Mouse (Mus musculus) midbrain, postnatal 0 days (tissue): ENCODE data around the gene Arfgap3. TPM values are rescaled to one million over a fixed set of nuclear protein-coding genes. Genes with fewer than 3 reads are reported as not detected.

Experiments
- ATAC-seq: fragments of 200-750 bp; cut with Nextera tagmentation; 2 replicates; pipeline ENCODE4 v1.8.0; 2017; ENCODE audit warnings: moderate number of reproducible peaks, mild to moderate bottlenecking, moderate TSS enrichment, moderate library complexity; ENCODE audit not compliant: low FRiP score
- DNase-seq: peaks from one replicate; pipeline ENCODE4 v3.0.0-alpha.2; 2015; ENCODE audit warnings: low spot score
- H3K27ac ChIP-seq: fragments of 300-500 bp; sonication (generic); 2 replicates; pipeline ENCODE4 v1.5.1; 2014; ENCODE audit warnings: low read depth, mild to moderate bottlenecking, low read length, mixed read lengths
- H3K27me3 ChIP-seq: fragments of 300-500 bp; sonication (generic); 2 replicates; pipeline ENCODE4 v1.6.1; 2014; ENCODE audit warnings: low read length, control low read depth, mixed read lengths; ENCODE audit not compliant: insufficient read depth
- H3K36me3 ChIP-seq: fragments of 300-500 bp; sonication (generic); 2 replicates; pipeline ENCODE4 v1.6.1; 2014; ENCODE audit warnings: low read length, control low read depth, mixed read lengths; ENCODE audit not compliant: insufficient read depth
- H3K4me1 ChIP-seq: fragments of 300-500 bp; sonication (generic); 2 replicates; pipeline ENCODE4 v1.6.1; 2014; ENCODE audit warnings: mild to moderate bottlenecking, control low read depth, antibody characterized with exemption, low read length, mixed read lengths; ENCODE audit not compliant: insufficient read depth
- H3K4me2 ChIP-seq: fragments of 300-500 bp; sonication (generic); 2 replicates; pipeline ENCODE4 v1.6.1; 2014; ENCODE audit warnings: low read depth, mild to moderate bottlenecking, low read length, mixed read lengths; ENCODE audit not compliant: poor library complexity, severe bottlenecking
- H3K4me3 ChIP-seq: fragments of 300-500 bp; sonication (generic); 2 replicates; pipeline ENCODE4 v1.5.1; 2014; ENCODE audit warnings: low read depth, mild to moderate bottlenecking, low read length, moderate library complexity
- H3K9ac ChIP-seq: fragments of 300-500 bp; sonication (generic); replicated peaks from 2 replicates; pipeline ENCODE4 v1.6.1; 2014; ENCODE audit warnings: mild to moderate bottlenecking, low read length, moderate library complexity, mixed read lengths; ENCODE audit not compliant: poor library complexity, severe bottlenecking
- H3K9me3 ChIP-seq: fragments of 300-500 bp; sonication (generic); 2 replicates; pipeline ENCODE4 v1.6.1; 2016; ENCODE audit warnings: low read length, control low read depth
- CTCF ChIP-seq: IDR thresholded peaks from 2 replicates; pipeline ENCODE4 v1.5.1; 2016; ENCODE audit warnings: antibody characterized with exemption, mild to moderate bottlenecking
- WGBS: fragments of 180-500 bp; shearing (Covaris S2); extraction: QIAGEN DNeasy Blood & Tissue Kit; methylation state at CpG from one replicate; pipeline ENCODE4 v1.1.7; 2014; 5-methylcytosine and 5-hydroxymethylcytosine counted together
- polyA plus RNA-seq: library from polyadenylated mRNA; unstranded; fragments of >200 nt; fragmentation: Nextera tagmentation; extraction: Ambion mirVana; gene quantifications from 2 replicates; pipeline ENCODE4 v1.2.1, GENCODE M21; 2015
- total RNA-seq: library from RNA; depleted of rRNA; stranded (reverse); fragments of >200 nt; gene quantifications from 2 replicates; pipeline ENCODE4 v1.2.3, GENCODE M21; 2014

The Arfgap3 gene
- total and polyA plus RNA-seq, 2 experiments from 2014 or later, result 36.8 to 44.0 TPM

DNA sequence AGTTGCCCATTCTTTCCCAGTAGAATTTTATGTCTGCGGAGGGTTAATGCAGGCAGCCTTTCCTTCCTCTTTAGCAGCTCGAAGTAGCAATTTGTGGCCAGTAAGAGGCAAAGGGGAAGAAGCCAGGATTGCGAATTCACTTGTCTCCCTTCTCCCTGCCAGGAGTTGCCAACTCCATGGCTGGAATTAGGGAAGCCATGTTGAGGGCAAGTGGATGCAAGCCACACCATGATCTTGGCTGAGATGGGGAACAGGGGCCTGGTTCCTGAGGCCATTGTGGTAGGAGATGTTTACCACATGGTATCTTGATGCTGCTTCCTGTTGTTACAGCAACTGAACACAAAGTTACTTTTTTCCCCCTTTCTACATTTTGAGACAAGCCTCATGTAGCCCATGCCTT is 55.1 kb downstream of the Arfgap3 start:
- H3K4me2 ChIP-seq, result no peak overlapping the region
- H3K4me3 ChIP-seq, result no peak overlapping the region
- H3K27ac ChIP-seq, result no peak overlapping the region
- no peaks in the 10 kb centered on the region for H3K9me3 ChIP-seq
- TF ChIP-seq CTCF, result no peak
- no peaks in the 10 kb centered on the region for H3K4me1 ChIP-seq
- H3K36me3 ChIP-seq, result 0 out of 2 replicates have a peak, but pooled peaks cover 2% of the 10 kb centered on the region
- ATAC-seq (no peak), DNase-seq (no peak)
- H3K9ac ChIP-seq, result no peak overlapping the region
- H3K27me3 ChIP-seq, result no peaks in the 10 kb centered on the region
- 85% methylated on average over 3 of the region's 3 CpGs for WGBS

DNA sequence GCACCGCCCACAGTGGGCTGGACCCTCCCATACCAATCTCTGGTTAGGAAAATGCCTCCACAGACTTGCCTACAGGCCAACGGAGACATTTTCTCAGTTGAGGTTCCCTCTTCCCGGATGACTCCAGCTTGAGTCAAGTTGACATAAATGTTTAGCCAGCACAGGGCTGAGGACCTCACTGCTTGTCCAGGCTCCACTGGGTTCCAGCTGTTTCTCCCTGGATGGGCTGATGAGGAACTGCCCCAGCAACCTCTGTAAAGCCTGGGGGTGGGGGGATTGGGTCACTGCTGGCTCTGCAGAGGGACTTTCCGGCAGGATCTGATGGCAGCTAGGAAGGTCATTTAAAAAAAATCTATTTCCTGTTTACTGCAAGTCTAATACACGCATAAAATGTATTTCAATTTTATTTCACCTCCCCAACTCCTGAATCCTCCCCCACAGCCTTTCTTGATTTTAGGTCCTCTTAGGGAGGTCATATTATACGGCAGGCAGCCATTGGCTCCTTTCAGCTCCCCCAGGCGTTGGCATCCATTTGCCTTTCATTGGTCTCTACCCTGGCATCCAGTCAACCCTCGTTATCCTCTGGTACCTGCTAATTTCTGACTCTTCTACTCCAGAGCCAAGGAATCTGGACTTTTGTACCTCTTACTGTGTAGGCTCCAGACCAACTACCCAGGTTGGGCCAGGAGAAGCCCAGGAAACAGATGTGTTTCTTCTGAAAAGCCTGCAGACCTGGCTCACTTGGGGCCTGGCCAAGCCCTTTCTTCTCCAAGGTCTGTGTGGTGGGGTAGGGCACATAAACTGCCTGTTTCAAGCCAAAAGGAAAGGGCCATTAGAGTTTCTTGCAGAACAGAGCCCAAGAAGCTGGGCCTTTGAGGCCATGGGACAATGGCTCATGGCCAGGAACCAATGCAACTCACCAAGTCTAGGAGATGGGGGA is 56.1 kb downstream of the Arfgap3 start:
- ATAC-seq, result no peak
- H3K4me2 ChIP-seq, result no peak overlapping the region
- H3K36me3 ChIP-seq, result no peaks in the 10 kb centered on the region
- H3K9ac ChIP-seq, result no peak overlapping the region
- no peaks in the 10 kb centered on the region for H3K4me1 ChIP-seq
- 82% methylated on average over 8 of the region's 8 CpGs for WGBS
- H3K4me3 ChIP-seq, result no peak overlapping the region
- no peaks in the 10 kb centered on the region for H3K27me3 ChIP-seq
- H3K9me3 ChIP-seq, result no peaks in the 10 kb centered on the region
- no peak for TF ChIP-seq CTCF
- DNase-seq, result peak; percentile 27
- no peak overlapping the region for H3K27ac ChIP-seq

DNA sequence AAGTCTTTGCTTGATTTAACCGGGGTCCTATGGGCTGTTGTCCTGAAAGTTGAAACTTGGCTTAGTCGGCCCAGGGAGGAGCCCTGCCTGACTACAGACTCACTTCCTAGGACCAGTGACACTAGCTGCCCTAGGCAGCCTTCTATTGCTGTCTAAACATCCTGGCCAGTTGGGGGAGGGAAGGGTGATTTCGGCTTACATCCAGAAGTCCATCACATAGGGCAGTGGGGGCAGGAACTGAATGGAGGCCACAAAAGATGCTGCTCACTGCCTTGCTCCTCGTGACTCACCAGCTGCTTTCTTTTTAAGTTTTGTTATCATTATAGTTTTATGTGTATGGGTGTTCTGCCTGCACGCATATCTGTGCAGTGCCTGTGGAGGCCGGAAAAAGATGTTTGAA is 56.9 kb downstream of the Arfgap3 start:
- Histone ChIP-seq H3K9me3 (no peaks in the 10 kb centered on the region), H3K36me3 (no peaks in the 10 kb centered on the region), H3K9ac (no peak overlapping the region), H3K4me3 (no peak overlapping the region), H3K27ac (no peak overlapping the region), H3K4me2 (no peak overlapping the region), H3K4me1 (no peaks in the 10 kb centered on the region), H3K27me3 (no peaks in the 10 kb centered on the region)
- 79% methylated on average over 6 of the region's 6 CpGs for WGBS
- ATAC-seq, result no peak
- TF ChIP-seq CTCF, result no peak
- DNase-seq, result no peak

DNA sequence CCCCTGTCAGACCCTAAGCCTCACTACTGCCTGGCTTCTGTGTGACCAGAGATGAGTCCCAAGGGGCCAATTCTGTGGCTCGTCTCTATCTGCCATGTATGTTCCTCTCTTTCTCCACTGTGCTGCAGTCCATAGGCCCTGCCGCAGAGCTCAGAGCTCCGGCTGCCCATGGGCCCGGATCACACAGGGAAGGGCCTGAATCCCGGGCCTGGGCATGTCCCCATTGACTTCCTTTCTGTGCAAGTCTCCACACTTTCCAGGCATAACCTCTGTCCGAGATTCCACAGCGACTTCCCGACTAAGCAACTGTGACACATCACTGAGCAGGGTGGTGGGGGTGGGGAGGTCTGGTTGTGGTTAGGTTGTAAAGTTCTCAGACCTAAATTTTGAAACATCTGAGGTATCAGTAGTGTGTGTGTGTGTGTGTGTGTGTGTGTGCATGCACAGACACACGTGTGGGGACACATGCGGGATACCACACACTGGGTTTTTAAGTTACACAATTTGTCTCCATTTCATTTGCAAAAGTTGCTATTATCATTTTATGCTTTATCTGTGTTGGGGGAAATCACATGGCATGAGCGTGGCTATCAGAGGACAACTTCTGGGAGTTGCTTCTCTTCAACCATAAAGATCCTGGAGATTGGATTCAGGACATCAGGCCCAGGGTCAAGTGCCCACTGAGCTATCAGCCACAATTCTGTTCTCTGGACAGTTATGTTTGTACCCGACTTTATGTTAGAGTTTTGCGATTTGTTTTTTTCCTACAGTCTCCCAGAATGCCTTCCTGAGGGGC is 57.6 kb downstream of the Arfgap3 start:
- Histone ChIP-seq H3K4me1 (no peaks in the 10 kb centered on the region), H3K9ac (no peak overlapping the region), H3K9me3 (no peaks in the 10 kb centered on the region), H3K36me3 (no peaks in the 10 kb centered on the region), H3K27ac (no peak overlapping the region), H3K4me2 (no peak overlapping the region), H3K27me3 (no peaks in the 10 kb centered on the region), H3K4me3 (no peak overlapping the region)
- WGBS, result 82% methylated on average over 13 of the region's 13 CpGs
- ATAC-seq (no peak), DNase-seq (no peak)
- TF ChIP-seq CTCF, result no peak

DNA sequence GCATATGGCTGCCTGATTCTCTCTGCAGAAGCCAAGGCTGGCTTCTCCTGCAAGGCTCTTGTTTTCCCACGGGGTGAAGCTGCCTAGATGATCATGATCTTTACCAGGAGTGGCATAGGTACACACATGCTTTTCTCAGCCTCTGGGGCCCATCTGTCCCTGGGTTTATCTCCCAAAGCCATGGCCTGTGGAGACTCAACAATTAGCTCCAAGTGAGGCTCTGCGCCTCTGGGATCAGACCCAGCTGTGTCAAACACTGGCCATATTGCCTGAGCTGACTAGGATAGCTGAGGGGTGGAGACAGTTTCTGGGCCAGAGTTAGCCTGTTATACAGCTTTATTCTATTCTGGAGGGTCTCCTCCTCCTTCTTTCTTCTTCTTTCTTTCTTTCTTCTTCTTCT is 59.1 kb downstream of the Arfgap3 start:
- Histone ChIP-seq H3K27me3 (no peaks in the 10 kb centered on the region), H3K9me3 (no peaks in the 10 kb centered on the region), H3K27ac (no peak overlapping the region), H3K9ac (no peak overlapping the region), H3K36me3 (no peaks in the 10 kb centered on the region), H3K4me1 (no peaks in the 10 kb centered on the region), H3K4me3 (no peak overlapping the region), H3K4me2 (no peak overlapping the region)
- TF ChIP-seq CTCF, result no peak
- ATAC-seq (no peak), DNase-seq (no peak)
- WGBS, result 67% methylated on average over 2 of the region's 2 CpGs

DNA sequence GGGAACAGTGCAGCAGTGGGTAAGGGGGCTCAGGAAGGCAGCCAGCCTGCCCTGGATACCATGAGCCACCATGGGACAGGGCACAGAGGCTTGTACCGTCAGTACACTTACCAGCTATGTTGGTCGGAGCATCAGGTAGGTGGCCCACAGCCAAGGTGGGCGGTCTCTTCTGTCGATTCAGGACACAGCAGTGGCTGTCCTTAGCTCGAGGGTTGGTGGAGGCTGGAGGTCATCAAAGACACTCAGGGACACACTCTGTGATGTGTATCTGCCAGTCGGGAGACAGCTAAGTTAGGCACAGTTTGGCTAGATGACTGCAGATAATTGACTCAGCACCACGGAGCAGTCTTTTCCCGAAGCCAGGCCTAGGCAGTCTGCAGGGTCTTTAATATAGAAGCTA is 65.2 kb downstream of the Arfgap3 start:
- no peak overlapping the region for H3K9ac ChIP-seq
- WGBS, result 80% methylated on average over 8 of the region's 8 CpGs
- no peaks in the 10 kb centered on the region for H3K36me3 ChIP-seq
- ATAC-seq (no peak), DNase-seq (no peak)
- no peaks in the 10 kb centered on the region for H3K9me3 ChIP-seq
- no peaks in the 10 kb centered on the region for H3K4me1 ChIP-seq
- H3K27me3 ChIP-seq, result no peaks in the 10 kb centered on the region
- H3K4me3 ChIP-seq, result no peak overlapping the region
- no peak for TF ChIP-seq CTCF
- no peak overlapping the region for H3K4me2 ChIP-seq
- no peak overlapping the region for H3K27ac ChIP-seq
